Mouse (Mus musculus): ENCODE measurements around the gene Ly6g5c. TPM values are rescaled to one million over a fixed set of nuclear protein-coding genes. Genes with fewer than 3 reads are reported as not detected.

The Ly6g5c gene
- polyA plus RNA-seq (2014; fragmentation: Illumina TruSeq; extraction: RNeasy Lipid Tissue Mini Kit (QIAGEN cat#74804); ENCODE audit: low read depth, low replicate concordance), result not detected

GRCm38 (mm10) chr17:35108097-35108496 lies at the start of gene Ly6g5c:
Gene Ly6g5c (plus strand): TSS chr17:35108279.

GRCm38 (mm10) chr17:35058911-35059892 lies 48.9 kb upstream of the Ly6g5c start, which contains the start of gene Ddah2:
Gene Ddah2 (plus strand): TSS chr17:35059035.

GRCm38 (mm10) chr17:35064951-35065947 lies 42.8 kb upstream of the Ly6g5c start, which contains the start of gene Ly6g6c:
Gene Ly6g6c (plus strand): TSS chr17:35065388.

GRCm38 (mm10) chr17:35066084-35066483 lies 42.0 kb upstream of the Ly6g5c start, which contains the start of gene Mpig6b:
Gene Mpig6b (minus strand): TSS chr17:35066184.

GRCm38 (mm10) chr17:35076507-35077176 lies 31.4 kb upstream of the Ly6g5c start, which contains the start of gene Ly6g6e:
Gene Ly6g6e (plus strand): TSS chr17:35076902.

GRCm38 (mm10) chr17:35077786-35078233 lies 30.3 kb upstream of the Ly6g5c start, which contains the start of gene Ly6g6d:
Gene Ly6g6d (minus strand): TSS chr17:35078065.

GRCm38 (mm10) chr17:35085208-35085865 lies 22.7 kb upstream of the Ly6g5c start, which contains the start of gene Ly6g6f:
Gene Ly6g6f (minus strand): TSS chr17:35085610.

GRCm38 (mm10) chr17:35088825-35089644 lies 19.0 kb upstream of the Ly6g5c start, which contains the start of gene Abhd16a:
Gene Abhd16a (plus strand): TSS chr17:35089263.

GRCm38 (mm10) chr17:35115046-35116019 lies 7.3 kb downstream of the Ly6g5c start, which contains the start of gene Ly6g5b:
Gene Ly6g5b (minus strand): TSS chr17:35115428.

GRCm38 (mm10) chr17:35121143-35121799 lies 13.2 kb downstream of the Ly6g5c start, which contains the start of gene Gpank1:
Gene Gpank1 (plus strand): TSS chr17:35121455.

GRCm38 (mm10) chr17:35121871-35122303 lies 13.8 kb downstream of the Ly6g5c start, which contains the start of gene Csnk2b:
Gene Csnk2b (minus strand): TSS chr17:35122053.

GRCm38 (mm10) chr17:35126206-35126611 lies 18.1 kb downstream of the Ly6g5c start, which contains the start of gene D17H6S53E:
Gene D17H6S53E (plus strand): TSS chr17:35126373.

GRCm38 (mm10) chr17:35131500-35132173 lies 23.6 kb downstream of the Ly6g5c start, which contains the start of gene Apom:
Gene Apom (minus strand): TSS chr17:35132050.

GRCm38 (mm10) chr17:35134801-35135590 lies 26.9 kb downstream of the Ly6g5c start, which contains the start of gene Bag6:
Gene Bag6 (plus strand): TSS chr17:35135178.

